Mouse (Mus musculus) limb, embryonic 14.5 days (tissue): ENCODE measurements around the gene Fem1a. TPM values are rescaled to one million over a fixed set of nuclear protein-coding genes. Genes with fewer than 3 reads are reported as not detected.

Experiments
- ATAC-seq: fragments of 200-750 bp; cut with Nextera tagmentation; 2 replicates; pipeline ENCODE4 v1.8.0; 2017; ENCODE audit warnings: low read depth, moderate number of reproducible peaks, moderate TSS enrichment; ENCODE audit not compliant: low FRiP score
- DNase-seq: peaks from one replicate; pipeline ENCODE4 v3.0.0-alpha.2; 2015; ENCODE audit warnings: low spot score
- H3K27ac ChIP-seq: fragments of 300-500 bp; sonication (generic); replicated peaks from 2 replicates; pipeline ENCODE4 v1.5.1; 2014; ENCODE audit warnings: low read depth, mild to moderate bottlenecking, low read length, moderate library complexity, mixed read lengths
- H3K27me3 ChIP-seq: fragments of 300-500 bp; sonication (generic); 2 replicates; pipeline ENCODE4 v1.6.1; 2014; ENCODE audit warnings: low read length, mixed read lengths; ENCODE audit not compliant: control insufficient read depth, insufficient read depth
- H3K36me3 ChIP-seq: fragments of 300-500 bp; sonication (generic); 2 replicates; pipeline ENCODE4 v1.6.1; 2014; ENCODE audit warnings: mild to moderate bottlenecking, low read length, moderate library complexity, mixed read lengths; ENCODE audit not compliant: control insufficient read depth, insufficient read depth
- H3K4me1 ChIP-seq: fragments of 300-500 bp; sonication (generic); 2 replicates; pipeline ENCODE4 v1.6.1; 2014; ENCODE audit warnings: antibody characterized with exemption, low read length, mixed read lengths; ENCODE audit not compliant: control insufficient read depth, insufficient read depth
- H3K4me2 ChIP-seq: fragments of 300-500 bp; sonication (generic); replicated peaks from 2 replicates; pipeline ENCODE4 v1.6.1; 2014; ENCODE audit warnings: low read depth, mild to moderate bottlenecking, low read length, moderate library complexity; ENCODE audit not compliant: severe bottlenecking
- H3K4me3 ChIP-seq: fragments of 300-500 bp; sonication (generic); replicated peaks from 2 replicates; pipeline ENCODE4 v1.5.1; 2014; ENCODE audit warnings: low read length
- H3K9ac ChIP-seq: fragments of 300-500 bp; sonication (generic); 2 replicates; pipeline ENCODE4 v1.6.1; 2014; ENCODE audit warnings: mild to moderate bottlenecking, low read depth, low read length, moderate library complexity; ENCODE audit not compliant: severe bottlenecking
- H3K9me3 ChIP-seq: fragments of 300-500 bp; sonication (generic); 2 replicates; pipeline ENCODE4 v1.6.1; 2016; ENCODE audit warnings: low read length; ENCODE audit not compliant: control insufficient read depth
- POLR2A ChIP-seq: fragments of 200-500 bp; IDR thresholded peaks from 2 replicates; pipeline ENCODE4 v1.8.0; 2012; ENCODE audit warnings: inconsistent platforms, mild to moderate bottlenecking, moderate library complexity, borderline replicate concordance; ENCODE audit not compliant: insufficient read depth, insufficient read length; ENCODE audit errors: extremely low read depth
- WGBS: fragments of 180-500 bp; shearing (Covaris S2); extraction: QIAGEN DNeasy Blood & Tissue Kit; methylation state at CpG from one replicate; pipeline ENCODE4 v1.1.7; 2014; 5-methylcytosine and 5-hydroxymethylcytosine counted together
- polyA plus RNA-seq, 2 experiments: library from polyadenylated mRNA; depleted of rRNA in 1 of 2; stranded (reverse) in 1 of 2; unstranded in 1 of 2; fragments of >200 nt; fragmentation: Nextera tagmentation in 1 of 2; extraction: Ambion mirVana in 1 of 2; gene quantifications; 2 replicates each; pipeline versions ENCODE4 v1.2.1 to v1.2.3; 2012 to 2014

Gene Fem1a
- polyA plus RNA-seq, 2 experiments, result 14.5 to 16.0 TPM

- H3K27ac ChIP-seq, result peak overlapping the region; percentile 88
- DNase-seq (no peak), ATAC-seq (no peak)
- H3K27me3 ChIP-seq, result no peaks in the 10 kb centered on the region
- no peak for TF ChIP-seq POLR2A
- no peaks in the 10 kb centered on the region for H3K9me3 ChIP-seq
- H3K4me3 ChIP-seq, result peak overlapping the region; percentile 59; the same call in 1 of the 2 replicates
- H3K36me3 ChIP-seq, result peaks cover 35% of the 10 kb centered on the region
- peak overlapping the region; percentile 71 for H3K4me2 ChIP-seq
- no peak overlapping the region for H3K9ac ChIP-seq
- H3K4me1 ChIP-seq, result peaks cover 11% of the 10 kb centered on the region
- 55% methylated on average over 2 of the region's 2 CpGs for WGBS
Observed at GRCm38 (mm10) chr17:56277567-56277893, 20.9 kb downstream of the Fem1a start.

GRCm38 (mm10) chr17:56278340-56278739, 21.7 kb downstream of the Fem1a start:
- TF ChIP-seq POLR2A, result no peak
- Histone ChIP-seq H3K4me3 (no peak overlapping the region), H3K4me2 (no peak overlapping the region), H3K36me3 (peaks cover 40% of the 10 kb centered on the region), H3K4me1 (peaks cover 11% of the 10 kb centered on the region), H3K27me3 (no peaks in the 10 kb centered on the region), H3K9me3 (no peaks in the 10 kb centered on the region), H3K9ac (no peak overlapping the region), H3K27ac (no peak overlapping the region)
- WGBS, result 90% methylated on average over 5 of the region's 5 CpGs
- DNase-seq (no peak), ATAC-seq (no peak)

GRCm38 (mm10) chr17:56279481-56280155, 23.0 kb downstream of the Fem1a start:
- Histone ChIP-seq H3K9ac (no peak overlapping the region), H3K27ac (no peak overlapping the region), H3K4me2 (no peak overlapping the region), H3K4me1 (peaks cover 11% of the 10 kb centered on the region), H3K4me3 (no peak overlapping the region), H3K36me3 (peaks cover 46% of the 10 kb centered on the region), H3K27me3 (no peaks in the 10 kb centered on the region), H3K9me3 (no peaks in the 10 kb centered on the region)
- DNase-seq, result no peak
- TF ChIP-seq POLR2A, result no peak
- no peak for ATAC-seq
- WGBS, result 84% methylated on average over 10 of the region's 12 CpGs

- no peak overlapping the region for H3K4me2 ChIP-seq
- ATAC-seq, result no peak
- no peaks in the 10 kb centered on the region for H3K9me3 ChIP-seq
- no peak overlapping the region for H3K27ac ChIP-seq
- no peak overlapping the region for H3K4me3 ChIP-seq
- peaks cover 62% of the 10 kb centered on the region for H3K36me3 ChIP-seq
- peaks cover 7% of the 10 kb centered on the region for H3K4me1 ChIP-seq
- no peak for TF ChIP-seq POLR2A
- WGBS, result 83% methylated on average over 12 of the region's 12 CpGs
- no peaks in the 10 kb centered on the region for H3K27me3 ChIP-seq
- H3K9ac ChIP-seq, result no peak overlapping the region
- no peak for DNase-seq
Observed at GRCm38 (mm10) chr17:56281193-56281592, 24.6 kb downstream of the Fem1a start.

GRCm38 (mm10) chr17:56282802-56283201, 26.2 kb downstream of the Fem1a start:
- H3K4me3 ChIP-seq, result no peak overlapping the region
- ATAC-seq, result no peak
- 79% methylated on average over 4 of the region's 4 CpGs for WGBS
- 0 out of 2 replicates have a peak overlapping the region, but pooled peaks have one; percentile 21 for H3K9ac ChIP-seq
- H3K9me3 ChIP-seq, result no peaks in the 10 kb centered on the region
- no peak overlapping the region for H3K4me2 ChIP-seq
- DNase-seq, result no peak
- peaks cover 2% of the 10 kb centered on the region for H3K4me1 ChIP-seq
- no peaks in the 10 kb centered on the region for H3K27me3 ChIP-seq
- TF ChIP-seq POLR2A, result no peak
- peaks cover 71% of the 10 kb centered on the region for H3K36me3 ChIP-seq
- no peak overlapping the region for H3K27ac ChIP-seq
